Mouse (Mus musculus) forebrain, embryonic 10.5 days (tissue): ENCODE measurements at regions not wholly inside any gene's neighbourhood (a gene's known extent, or its start where the extent isn't known, plus 50 kb on each side); places are given as distances from the start of the nearest gene placed in this dataset.

Experiments
- DNase-seq: peaks from one replicate; pipeline ENCODE4 v3.0.0-alpha.2; 2017; ENCODE audit warnings: low spot score; ENCODE audit errors: extremely low spot score
- H3K27ac ChIP-seq: fragments of 300-500 bp; sonication (generic); 2 replicates; pipeline ENCODE4 v1.5.1; 2016; ENCODE audit warnings: mild to moderate bottlenecking
- H3K27me3 ChIP-seq: fragments of 300-500 bp; sonication (generic); 2 replicates; pipeline ENCODE4 v1.6.1; 2016; ENCODE audit warnings: mild to moderate bottlenecking; ENCODE audit not compliant: poor library complexity, severe bottlenecking
- H3K36me3 ChIP-seq: fragments of 300-500 bp; sonication (generic); replicated peaks from 2 replicates; pipeline ENCODE4 v1.6.1; 2016; ENCODE audit warnings: mild to moderate bottlenecking, moderate library complexity
- H3K4me1 ChIP-seq: fragments of 300-500 bp; sonication (generic); 2 replicates; pipeline ENCODE4 v1.6.1; 2016
- H3K4me3 ChIP-seq: fragments of 300-500 bp; sonication (generic); 2 replicates; pipeline ENCODE4 v1.5.1; 2016; ENCODE audit warnings: mild to moderate bottlenecking, moderate library complexity
- H3K9me3 ChIP-seq: fragments of 300-500 bp; sonication (generic); 2 replicates; pipeline ENCODE4 v1.6.1; 2016; ENCODE audit warnings: mild to moderate bottlenecking, moderate library complexity
- WGBS: fragments of 180-500 bp; shearing (Covaris S2); methylation state at CpG from one replicate; pipeline ENCODE4 v1.1.7; 2016; 5-methylcytosine and 5-hydroxymethylcytosine counted together

DNA sequence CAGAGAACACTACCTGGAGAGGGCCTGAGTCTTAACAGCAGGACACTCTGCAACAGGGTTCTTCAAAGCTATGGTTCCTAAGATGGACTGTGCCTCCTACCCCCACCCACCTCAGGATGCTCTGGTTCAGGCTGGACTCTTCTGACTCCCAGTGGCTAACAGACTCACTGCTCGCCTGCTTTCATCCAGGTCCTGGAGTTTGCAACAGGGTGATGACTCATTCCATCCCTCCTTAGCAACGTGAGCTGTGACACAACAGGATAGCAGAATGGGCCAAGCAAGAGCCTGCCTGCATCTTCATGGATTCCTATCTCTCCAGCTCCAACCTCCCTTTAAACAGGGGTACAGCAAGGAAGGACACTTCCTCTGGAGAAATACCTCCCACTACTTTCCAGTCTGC lies 135.4 kb upstream of the Irx3 start:
- DNase-seq, result no peak
- Histone ChIP-seq H3K4me3 (no peak overlapping the region), H3K36me3 (no peaks in the 10 kb centered on the region), H3K9me3 (no peaks in the 10 kb centered on the region), H3K4me1 (peaks cover 9% of the 10 kb centered on the region), H3K27me3 (peaks cover 29% of the 10 kb centered on the region), H3K27ac (no peak overlapping the region)
- 76% methylated on average over 2 of the region's 2 CpGs for WGBS

DNA sequence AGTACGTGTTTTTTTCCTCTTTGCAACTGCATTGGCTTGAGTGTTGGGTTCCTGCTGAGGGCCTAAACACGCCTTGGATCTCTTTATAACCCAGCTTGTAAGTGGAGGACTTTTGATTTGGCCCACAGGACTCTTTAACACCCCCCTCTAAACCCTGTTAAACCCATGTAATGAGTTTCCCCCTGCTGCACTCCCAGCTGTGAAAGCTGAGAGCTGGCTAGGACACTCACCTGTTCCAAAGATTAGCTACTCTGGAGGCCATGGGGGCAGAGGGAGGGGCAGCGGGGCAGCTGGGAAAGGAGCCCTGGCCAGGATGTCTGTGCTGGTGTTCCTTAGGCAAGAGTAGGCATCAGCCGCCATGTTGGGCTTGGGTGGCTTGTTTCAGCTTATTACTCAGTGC lies 128.7 kb upstream of the Irx3 start:
- 79% methylated on average over 4 of the region's 4 CpGs for WGBS
- H3K27ac ChIP-seq, result no peak overlapping the region
- DNase-seq, result no peak

DNA sequence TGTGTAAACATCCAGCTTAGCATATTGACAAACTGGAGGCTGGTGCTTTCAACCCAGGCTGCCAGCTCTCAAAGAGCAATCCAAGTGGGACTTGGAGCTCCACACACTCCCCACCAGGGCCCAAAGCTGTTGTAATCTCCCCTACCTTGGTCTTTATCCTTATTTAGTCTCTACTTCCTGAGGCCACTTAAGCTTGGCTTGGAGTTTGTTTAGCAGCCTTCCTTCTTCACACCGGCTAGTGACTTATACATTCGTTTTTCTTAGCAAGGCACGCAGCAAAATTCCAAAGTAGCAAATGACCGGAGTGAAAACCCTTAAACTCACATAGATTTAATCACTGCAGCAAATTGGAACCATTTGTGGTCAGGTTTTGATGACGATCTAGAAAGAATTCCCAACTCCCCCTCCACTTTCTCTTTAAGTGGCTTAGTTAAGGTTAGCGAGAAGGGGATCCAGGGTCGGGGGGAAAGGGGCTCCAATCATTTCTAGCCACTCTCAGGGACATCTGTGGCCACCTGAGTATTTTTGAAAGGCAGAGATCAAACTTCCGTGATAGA lies 124.2 kb upstream of the Irx3 start:
- Histone ChIP-seq H3K4me1 (peaks cover 37% of the 10 kb centered on the region), H3K36me3 (no peaks in the 10 kb centered on the region), H3K27me3 (peaks cover 24% of the 10 kb centered on the region), H3K4me3 (no peak overlapping the region), H3K27ac (peak overlapping the region; percentile 30; the same call in 1 of the 2 replicates), H3K9me3 (no peaks in the 10 kb centered on the region)
- WGBS, result 64% methylated on average over 8 of the region's 8 CpGs
- DNase-seq, result no peak

More for the DNA sequence above, 128.7 kb upstream of the Irx3 start:
- H3K27me3 ChIP-seq, result peaks cover 18% of the 10 kb centered on the region
- H3K4me1 ChIP-seq, result peaks cover 31% of the 10 kb centered on the region
- no peak overlapping the region for H3K4me3 ChIP-seq
- no peaks in the 10 kb centered on the region for H3K9me3 ChIP-seq
- no peaks in the 10 kb centered on the region for H3K36me3 ChIP-seq

DNA sequence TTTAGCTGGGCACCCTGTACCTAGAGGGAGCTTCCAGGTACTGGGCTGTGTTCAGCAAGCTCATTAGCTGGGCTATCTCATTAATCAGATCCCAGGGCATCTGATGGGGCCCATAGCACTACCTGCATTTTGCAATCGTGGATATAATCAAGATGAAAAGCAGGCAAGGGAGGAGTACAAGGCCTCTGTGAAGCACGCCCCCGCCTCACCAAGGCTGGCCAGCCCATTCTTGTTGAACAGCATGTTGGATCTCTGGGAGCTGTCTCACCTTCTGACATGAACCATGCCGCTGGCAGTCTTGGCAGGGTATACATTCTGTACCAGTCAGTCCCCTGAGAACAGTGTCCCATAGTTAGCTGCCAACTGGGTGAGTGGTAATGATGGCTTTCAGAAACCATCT lies 122.3 kb upstream of the Irx3 start:
- H3K9me3 ChIP-seq, result no peaks in the 10 kb centered on the region
- no peak overlapping the region for H3K27ac ChIP-seq
- no peak overlapping the region for H3K4me3 ChIP-seq
- H3K27me3 ChIP-seq, result peaks cover 16% of the 10 kb centered on the region
- no peaks in the 10 kb centered on the region for H3K36me3 ChIP-seq
- WGBS, result 93% methylated on average over 4 of the region's 4 CpGs
- DNase-seq, result no peak
- H3K4me1 ChIP-seq, result peaks cover 37% of the 10 kb centered on the region

DNA sequence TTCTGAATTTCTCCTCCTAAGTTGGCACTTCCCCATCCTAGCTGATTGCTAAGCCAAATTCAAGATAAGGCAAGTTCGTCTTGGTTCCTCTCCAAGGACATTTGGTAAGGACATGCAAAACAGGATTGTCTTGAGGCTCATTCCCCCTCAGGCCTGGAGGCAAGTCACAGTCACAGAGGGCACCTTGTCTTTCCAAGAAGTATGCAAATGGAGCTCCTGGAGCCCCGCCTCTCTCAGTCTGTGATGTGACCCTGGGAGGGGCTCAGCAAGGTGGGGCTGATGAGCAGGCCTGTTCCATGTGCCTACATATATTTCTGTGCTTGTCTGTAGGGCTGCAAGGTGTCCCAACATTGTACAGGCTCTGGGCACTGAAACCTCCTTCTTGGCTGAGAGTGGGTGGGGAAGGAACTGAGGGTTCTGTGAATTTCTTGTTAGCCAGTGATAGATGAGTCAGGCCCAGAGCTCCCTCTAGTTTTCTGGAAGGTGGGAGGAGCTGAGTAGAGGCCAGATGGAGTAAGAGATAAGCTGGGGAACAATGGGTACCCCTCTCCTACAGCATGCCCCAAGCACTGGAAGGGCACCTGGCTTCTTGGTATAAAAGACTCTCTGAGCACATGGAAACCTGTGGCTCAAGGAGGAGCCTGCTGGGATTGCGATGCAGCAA lies 120.5 kb upstream of the Irx3 start:
- WGBS, result 71% methylated on average over 3 of the region's 3 CpGs
- no peak for DNase-seq
- Histone ChIP-seq H3K36me3 (no peaks in the 10 kb centered on the region), H3K4me3 (no peak overlapping the region), H3K27me3 (peaks cover 16% of the 10 kb centered on the region), H3K27ac (no peak overlapping the region), H3K4me1 (peaks cover 20% of the 10 kb centered on the region; the same call in 1 of the 2 replicates), H3K9me3 (no peaks in the 10 kb centered on the region)

DNA sequence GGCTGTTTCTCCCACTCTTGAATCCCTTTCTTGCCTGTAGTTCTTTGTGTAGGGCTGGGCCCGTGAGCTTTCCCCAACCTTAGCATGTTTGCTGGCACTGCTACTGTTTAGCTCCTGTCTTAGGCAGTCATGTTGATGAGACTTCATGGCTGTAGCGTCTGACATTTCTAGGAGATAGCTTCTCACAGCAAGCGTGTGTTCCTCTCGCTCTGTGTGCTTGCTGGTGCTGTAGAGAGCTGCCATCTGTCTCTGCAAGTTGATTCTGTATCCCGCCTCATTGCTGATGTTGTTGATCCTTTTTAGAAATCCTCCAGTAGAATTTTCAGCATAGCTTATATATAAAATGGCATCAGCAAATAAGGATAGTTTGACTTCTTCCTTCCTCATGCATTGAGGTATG lies 116.0 kb upstream of the Irx3 start:
- Histone ChIP-seq H3K9me3 (no peaks in the 10 kb centered on the region), H3K27me3 (peaks cover 31% of the 10 kb centered on the region), H3K36me3 (no peaks in the 10 kb centered on the region), H3K4me1 (0 out of 2 replicates have a peak, but pooled peaks cover 3% of the 10 kb centered on the region), H3K4me3 (no peak overlapping the region), H3K27ac (no peak overlapping the region)
- WGBS, result 90% methylated on average over 5 of the region's 5 CpGs
- no peak for DNase-seq

DNA sequence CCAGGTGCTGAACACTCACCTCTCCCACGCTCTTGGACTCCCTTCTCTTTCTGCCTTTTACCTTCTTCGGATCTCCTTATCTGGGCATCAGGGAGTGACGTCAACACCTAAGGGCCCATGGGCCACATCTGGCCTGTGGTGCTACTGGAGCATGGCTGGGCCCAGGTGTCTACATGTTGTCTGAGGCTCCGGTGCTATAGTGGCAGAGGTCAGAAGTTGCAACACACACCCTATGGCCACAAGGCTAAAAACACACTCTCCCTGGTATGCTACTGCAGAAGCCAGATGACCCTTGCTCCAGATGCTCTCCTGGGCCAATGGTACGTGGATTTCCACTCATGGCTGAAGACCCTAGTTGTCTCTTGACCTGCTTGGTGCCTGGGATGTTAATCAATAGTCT lies 112.1 kb upstream of the Irx3 start:
- Histone ChIP-seq H3K27me3 (peaks cover 35% of the 10 kb centered on the region), H3K36me3 (no peaks in the 10 kb centered on the region), H3K4me1 (peaks cover 8% of the 10 kb centered on the region), H3K4me3 (no peak overlapping the region), H3K9me3 (no peaks in the 10 kb centered on the region), H3K27ac (no peak overlapping the region)
- no peak for DNase-seq
- WGBS, result 91% methylated on average over 5 of the region's 5 CpGs

DNA sequence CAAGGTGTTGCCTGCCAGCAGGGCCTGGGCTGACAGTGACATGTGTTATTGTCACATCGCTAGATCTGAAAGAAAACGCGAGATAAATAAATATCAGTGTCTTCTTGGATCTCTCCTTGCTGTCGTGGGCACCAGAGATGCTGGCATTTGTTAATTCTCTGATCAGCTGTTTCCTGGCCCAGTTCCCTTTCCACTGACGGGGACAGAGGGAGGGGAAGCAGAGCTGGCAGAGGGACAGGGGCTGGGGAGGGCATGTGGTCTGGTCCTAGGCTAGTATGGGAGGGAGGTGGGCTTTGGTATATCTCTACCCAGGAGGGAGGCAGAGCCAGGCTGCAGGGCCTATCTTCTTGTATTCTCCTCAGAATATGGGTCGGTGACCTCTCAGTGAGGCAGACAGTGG lies 111.3 kb upstream of the Irx3 start:
- peaks cover 12% of the 10 kb centered on the region for H3K4me1 ChIP-seq
- DNase-seq, result no peak
- no peaks in the 10 kb centered on the region for H3K36me3 ChIP-seq
- 86% methylated on average over 6 of the region's 6 CpGs for WGBS
- no peak overlapping the region for H3K27ac ChIP-seq
- no peaks in the 10 kb centered on the region for H3K9me3 ChIP-seq
- H3K4me3 ChIP-seq, result no peak overlapping the region
- peaks cover 43% of the 10 kb centered on the region for H3K27me3 ChIP-seq

DNA sequence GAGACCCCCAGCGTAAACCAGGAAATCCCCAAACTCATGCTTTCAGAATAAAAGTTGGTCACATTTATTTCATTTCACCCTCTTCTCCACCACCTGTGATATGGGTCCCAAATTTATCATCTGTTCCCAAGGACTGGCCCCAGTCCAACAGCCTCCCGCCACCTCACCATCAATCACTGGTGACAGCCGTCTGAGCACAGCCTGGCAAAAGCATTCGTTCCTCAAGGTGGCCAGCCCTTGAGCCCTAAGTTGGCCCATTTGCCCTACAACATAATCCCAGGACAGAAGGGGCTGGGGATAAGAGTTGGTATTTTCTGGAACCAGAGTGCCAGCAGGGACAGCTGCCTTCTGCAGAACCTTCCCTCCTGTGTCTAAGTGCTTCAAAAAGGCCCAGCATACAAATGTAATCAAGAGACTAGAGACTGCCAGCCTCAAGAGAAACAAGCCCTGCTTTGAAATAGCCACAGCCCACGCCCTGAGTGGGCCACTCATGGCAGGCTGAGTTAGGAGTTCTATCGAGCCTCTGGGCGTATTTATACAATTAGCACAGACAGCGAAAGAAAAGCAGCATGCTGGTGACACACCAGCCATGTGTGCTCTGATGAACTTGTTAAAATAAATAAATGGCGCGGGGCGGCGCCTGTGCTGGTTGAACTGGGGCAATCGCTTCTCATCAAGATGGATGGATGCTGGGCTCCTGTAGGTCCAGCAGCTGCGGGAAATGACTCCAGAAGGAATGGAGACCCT lies 107.9 kb upstream of the Irx3 start:
- H3K27ac ChIP-seq, result no peak overlapping the region
- no peaks in the 10 kb centered on the region for H3K36me3 ChIP-seq
- DNase-seq, result no peak
- WGBS, result 81% methylated on average over 14 of the region's 14 CpGs
- peaks cover 12% of the 10 kb centered on the region for H3K4me1 ChIP-seq
- no peaks in the 10 kb centered on the region for H3K9me3 ChIP-seq
- peaks cover 41% of the 10 kb centered on the region for H3K27me3 ChIP-seq
- H3K4me3 ChIP-seq, result no peak overlapping the region

DNA sequence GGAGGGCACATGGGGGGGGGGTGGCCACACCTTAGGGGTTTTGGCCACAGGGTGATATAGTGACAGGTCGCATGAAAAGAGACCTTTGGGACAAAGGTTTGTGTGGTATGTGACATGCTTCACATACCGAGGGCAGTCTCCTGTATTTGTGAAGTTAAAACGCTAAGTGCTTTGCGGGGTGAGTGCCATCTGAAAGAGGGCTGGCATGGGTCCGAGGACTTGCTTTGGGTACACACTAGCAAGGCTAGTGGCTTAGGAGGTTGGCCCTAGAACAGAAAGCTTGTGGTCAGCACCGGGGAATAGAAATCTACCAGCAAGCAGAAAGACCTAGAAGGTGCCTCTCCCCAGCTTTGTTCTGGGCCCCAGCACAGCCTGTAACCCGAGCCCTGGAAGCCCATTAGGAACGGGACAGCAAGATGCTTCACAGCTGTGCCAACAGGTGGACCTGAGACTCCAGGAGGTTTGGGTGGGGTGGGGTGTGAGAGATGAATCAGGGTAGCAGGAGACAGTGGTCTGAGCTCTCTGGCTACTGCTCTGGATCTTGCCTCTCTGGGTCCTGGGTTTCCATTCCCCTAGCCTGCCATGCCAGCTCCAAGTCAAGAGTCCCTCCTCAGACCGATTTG lies 107.0 kb upstream of the Irx3 start:
- Histone ChIP-seq H3K27me3 (peaks cover 40% of the 10 kb centered on the region), H3K4me3 (no peak overlapping the region), H3K36me3 (no peaks in the 10 kb centered on the region), H3K4me1 (peaks cover 12% of the 10 kb centered on the region), H3K27ac (no peak overlapping the region), H3K9me3 (no peaks in the 10 kb centered on the region)
- WGBS, result 73% methylated on average over 9 of the region's 9 CpGs
- no peak for DNase-seq

DNA sequence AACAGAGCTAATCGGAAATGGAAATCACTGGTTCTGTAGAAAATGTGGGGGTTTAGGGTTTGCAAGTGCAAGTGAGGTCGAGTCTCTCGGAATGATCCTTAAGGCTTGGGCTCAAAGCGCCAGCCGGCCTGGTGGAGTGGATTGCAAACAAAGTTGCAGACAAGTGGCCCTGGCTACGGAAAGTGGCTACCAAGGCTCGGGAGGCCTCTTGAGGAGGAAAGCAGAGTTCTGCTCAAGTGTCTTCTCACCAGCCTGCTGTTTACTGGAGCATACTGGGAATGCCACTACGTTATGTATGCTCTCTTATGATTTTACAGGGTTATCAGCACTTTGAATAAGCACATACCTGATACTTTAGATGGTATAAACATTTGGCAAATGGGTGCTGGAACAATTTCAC lies 105.3 kb upstream of the Irx3 start:
- no peak overlapping the region for H3K27ac ChIP-seq
- no peaks in the 10 kb centered on the region for H3K9me3 ChIP-seq
- H3K4me3 ChIP-seq, result no peak overlapping the region
- H3K4me1 ChIP-seq, result peaks cover 12% of the 10 kb centered on the region
- no peak for DNase-seq
- peaks cover 37% of the 10 kb centered on the region for H3K27me3 ChIP-seq
- no peaks in the 10 kb centered on the region for H3K36me3 ChIP-seq
- WGBS, result 88% methylated on average over 8 of the region's 8 CpGs

DNA sequence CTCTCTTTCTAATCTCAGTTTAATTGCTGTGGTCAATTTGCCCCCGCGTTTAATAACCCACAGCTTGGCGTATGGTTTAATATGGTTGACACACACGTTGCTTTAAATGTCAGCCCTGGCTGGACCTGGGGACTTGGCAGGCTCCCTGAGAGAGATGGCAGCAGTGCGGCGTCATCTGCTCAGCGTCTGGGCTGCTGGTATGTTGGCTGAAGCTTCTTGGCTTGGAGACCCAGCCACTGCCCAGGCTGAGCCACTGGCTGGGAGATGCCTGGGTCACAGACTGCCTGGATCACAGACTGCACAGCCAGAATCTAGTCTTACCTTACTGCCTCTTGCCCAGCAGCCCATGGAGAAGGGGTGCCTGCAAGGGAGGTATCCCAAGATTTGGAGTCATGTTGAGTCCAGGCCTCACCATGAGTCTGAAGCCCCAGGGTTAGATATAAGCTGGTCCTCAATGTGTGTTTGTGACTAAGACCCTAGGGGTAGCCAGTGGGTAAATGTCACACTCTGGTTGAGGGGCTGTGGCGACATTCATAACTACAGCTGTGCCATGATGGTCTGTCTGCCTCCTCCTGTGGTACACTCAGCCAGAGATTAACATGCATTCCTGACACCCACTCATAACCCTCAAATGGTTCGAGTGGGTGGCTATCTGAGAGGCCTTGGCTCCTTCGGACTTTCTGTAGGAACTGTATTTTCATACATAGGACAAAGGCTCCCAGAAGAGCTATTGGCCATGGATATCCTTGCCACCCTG lies 99.8 kb upstream of the Irx3 start:
- Histone ChIP-seq H3K4me3 (no peak overlapping the region), H3K9me3 (no peaks in the 10 kb centered on the region), H3K27ac (no peak overlapping the region), H3K27me3 (peaks cover 47% of the 10 kb centered on the region), H3K4me1 (no peaks in the 10 kb centered on the region), H3K36me3 (no peaks in the 10 kb centered on the region)
- no peak for DNase-seq
- WGBS, result 89% methylated on average over 10 of the region's 10 CpGs
